Mouse (Mus musculus) layer of hippocampus, adult 9-10 months (tissue): Measurements from ENCODE around the gene 2310022B05Rik.

Experiments used
- DNase-seq: peaks from one replicate; pipeline ENCODE4 v3.0.0; 2022; ENCODE audit warnings: low spot score

Gene 2310022B05Rik

GRCm38 (mm10) chr8:124663112-124663873 lies at the start of gene 2310022B05Rik:
2310022B05Rik (minus strand) TSS chr8:124663369.
- peak; percentile 46 for DNase-seq

DNA sequence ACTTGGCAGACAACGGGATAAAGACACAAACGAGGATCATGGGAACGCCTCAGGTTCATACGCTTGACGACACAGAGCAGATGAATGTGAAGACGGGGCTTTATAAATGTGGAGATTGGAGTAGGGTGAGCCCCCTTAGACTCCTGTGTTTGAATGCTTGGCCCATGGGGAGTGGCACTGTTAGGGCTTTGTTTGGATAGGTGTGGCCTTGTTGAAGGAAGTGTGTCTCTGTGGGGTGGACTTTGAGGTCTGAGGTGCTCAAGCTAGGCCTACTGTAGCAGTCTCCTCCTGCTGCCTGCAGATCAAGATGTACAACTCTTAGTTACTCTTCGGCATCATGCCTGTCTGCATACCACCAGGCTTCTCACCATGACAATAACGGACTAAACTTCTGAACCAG lies 42.7 kb upstream of the 2310022B05Rik start:
- DNase-seq = no peak

- DNase-seq = no peak
Measured at GRCm38 (mm10) chr8:124704376-124704775, 41.2 kb upstream of the 2310022B05Rik start.

DNA sequence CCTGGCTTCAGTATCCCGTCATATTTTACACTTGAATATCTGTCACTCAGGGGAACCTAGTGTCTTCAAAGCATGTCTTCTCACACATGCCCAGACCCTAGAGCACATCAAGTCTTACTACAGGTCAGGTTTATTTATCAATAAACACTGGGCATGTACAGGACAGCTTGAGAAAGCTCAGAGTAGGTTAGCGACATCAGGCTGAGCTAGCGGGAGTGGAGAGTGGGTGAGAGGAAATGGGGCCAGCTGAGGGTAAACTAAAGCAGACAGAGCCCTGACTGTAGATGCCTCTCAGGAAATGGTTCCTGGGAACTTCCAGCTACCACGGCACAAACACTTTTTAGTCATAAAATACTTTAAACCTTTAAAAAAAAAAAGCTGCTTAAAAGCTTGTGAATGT lies 40.4 kb upstream of the 2310022B05Rik start:
- no peak for DNase-seq

DNA sequence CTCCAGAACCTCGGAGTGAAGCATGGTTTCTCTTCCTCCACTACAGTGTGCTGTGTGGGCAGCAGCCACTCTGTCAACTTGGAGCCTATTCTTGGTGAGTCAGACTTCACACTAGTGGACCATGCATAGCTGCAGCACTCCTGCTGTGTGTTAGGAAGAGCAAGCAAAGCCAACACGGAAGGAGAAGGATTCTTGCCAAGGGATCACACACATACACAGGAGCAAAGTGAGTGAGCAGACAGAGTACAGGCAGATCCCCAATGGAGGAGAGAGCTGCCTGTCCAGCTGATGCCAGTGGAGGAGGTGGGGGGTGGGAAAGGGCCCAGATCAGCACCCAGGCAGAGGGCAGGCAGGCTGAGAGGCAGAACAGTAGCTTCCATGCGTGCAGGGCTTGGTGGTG lies 39.0 kb upstream of the 2310022B05Rik start:
- no peak for DNase-seq

DNA sequence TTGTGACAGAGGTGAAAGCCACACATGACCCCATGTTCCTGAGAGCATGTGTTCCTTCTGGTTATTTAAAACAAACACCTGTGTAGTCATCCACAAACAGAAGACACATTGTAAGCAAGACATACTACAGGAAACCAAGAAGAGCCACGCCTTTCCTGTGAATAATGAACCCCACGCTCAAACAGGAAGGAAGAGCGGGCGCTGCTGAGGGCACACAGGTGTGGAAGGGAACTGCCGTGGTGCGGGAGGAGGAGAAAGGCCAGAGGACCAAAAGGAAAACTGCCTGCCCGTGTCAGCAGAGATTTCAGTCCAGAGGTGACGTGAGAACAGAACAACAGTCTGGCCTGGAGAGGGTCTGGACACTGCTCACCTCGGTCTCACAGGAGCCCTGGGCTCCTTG lies 37.9 kb upstream of the 2310022B05Rik start:
- no peak for DNase-seq

DNA sequence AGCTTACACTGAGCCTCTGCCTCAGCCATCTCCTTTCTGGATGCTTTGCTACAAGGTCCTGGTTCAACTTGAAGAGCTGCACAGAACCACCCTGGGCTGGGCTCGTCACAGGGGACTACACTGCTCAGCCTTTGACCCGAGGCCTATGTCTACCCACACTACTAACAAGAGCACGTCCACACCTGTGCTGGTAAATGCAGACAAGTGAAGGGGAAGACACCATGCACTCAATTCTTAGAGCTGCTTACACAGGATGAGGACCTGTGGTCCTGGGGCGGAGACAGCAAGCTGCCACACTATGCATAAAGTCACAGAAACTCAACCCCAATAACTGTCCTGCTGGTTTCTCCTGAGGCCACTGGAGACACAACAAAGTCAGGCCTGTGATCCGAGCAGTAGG lies 37.1 kb upstream of the 2310022B05Rik start:
- no peak for DNase-seq

DNA sequence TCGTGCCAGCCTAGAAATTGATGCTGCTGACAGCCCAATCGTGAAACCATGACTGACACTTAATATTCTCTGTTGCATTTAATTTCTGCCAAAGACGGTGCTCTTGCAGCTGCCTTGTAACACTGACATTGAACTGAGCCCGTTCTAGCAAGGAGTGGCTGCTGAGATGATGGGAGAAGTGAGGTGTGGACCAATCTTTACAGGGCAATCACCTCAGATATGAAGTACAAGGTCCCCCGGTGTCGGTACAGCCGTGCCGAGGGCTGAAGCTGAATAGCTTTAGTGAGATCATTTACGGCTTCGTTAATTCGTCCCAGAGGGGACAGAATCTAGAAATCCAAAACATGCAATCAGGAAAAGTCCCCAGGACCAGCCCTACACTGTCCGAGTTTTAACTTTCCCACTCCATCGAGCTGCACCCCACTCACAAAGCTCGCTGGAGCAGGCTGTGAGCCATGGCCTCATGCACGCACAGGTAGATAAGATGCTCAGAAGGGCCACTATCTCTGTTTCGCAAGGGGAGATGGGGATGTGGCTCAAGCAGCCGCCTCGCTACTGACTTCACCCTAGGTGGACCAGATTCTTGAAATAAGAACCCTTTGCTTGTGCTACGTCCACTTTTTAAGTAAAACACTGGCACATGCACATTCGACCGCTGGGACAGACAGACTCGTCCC lies 32.4 kb upstream of the 2310022B05Rik start:
- DNase-seq = no peak

DNA sequence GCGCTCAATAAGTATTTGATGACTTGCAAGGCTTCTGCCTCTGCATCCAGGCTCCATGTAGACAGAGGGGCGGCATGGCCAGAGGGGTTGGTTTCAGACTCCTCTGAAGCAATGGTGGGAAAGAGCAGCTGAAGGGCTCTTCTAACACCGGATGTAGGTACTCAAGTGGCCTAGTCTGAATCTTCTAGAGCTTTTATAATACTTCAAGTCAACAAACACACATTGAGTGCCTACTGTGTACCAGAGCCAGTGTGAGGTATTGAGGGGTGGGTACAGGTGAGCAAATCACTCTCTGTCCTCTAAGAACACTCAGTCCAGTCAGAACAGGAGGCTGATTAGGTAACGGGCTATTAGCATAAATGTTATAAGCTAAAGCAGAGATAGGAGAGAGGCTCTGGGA lies 28.5 kb upstream of the 2310022B05Rik start:
- no peak for DNase-seq

GRCm38 (mm10) chr8:124688899-124689298 lies 25.7 kb upstream of the 2310022B05Rik start:
- DNase-seq = no peak

- DNase-seq = no peak
Measured at GRCm38 (mm10) chr8:124682218-124682617, 19.0 kb upstream of the 2310022B05Rik start.

DNA sequence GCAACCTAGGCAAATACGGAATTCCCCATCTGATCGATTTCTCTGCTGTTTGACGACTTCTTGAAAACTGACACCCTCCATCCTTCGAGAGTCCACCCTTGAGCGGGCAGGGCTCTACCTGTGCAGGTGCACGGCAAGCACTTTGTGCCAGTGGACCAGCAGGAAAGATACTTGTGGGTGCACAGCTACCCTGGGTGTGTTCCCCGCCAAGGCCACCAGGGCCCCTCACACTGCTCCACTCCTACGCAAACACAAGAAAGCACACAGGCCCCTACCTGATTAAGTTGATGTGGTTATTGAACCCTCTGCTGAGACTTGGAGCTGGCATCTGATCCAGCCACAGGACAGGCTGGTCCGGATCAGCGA lies 18.6 kb upstream of the 2310022B05Rik start:
- DNase-seq = no peak

- DNase-seq = no peak
Measured at GRCm38 (mm10) chr8:124681077-124681791, 18.1 kb upstream of the 2310022B05Rik start.

DNA sequence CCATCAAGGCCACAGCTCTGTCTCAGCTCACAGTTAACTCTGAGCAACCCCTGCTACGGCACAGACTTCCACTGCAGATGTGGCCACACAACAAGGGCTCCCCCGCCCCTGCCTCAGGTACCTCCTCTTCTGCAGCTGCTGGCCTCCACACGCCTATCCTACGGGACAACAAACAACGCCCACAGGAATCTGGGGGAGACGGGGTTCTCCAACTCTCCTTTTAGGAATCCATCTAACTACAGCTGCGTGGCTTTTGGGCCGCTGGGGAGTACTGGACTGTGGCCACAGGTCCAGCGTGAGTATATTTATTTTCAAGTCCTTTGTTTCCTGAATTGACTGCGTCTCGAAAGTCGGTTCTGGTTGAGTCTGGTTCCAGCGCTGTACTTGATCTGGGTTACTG lies 15.1 kb upstream of the 2310022B05Rik start:
- no peak for DNase-seq

- DNase-seq = peak; percentile 88
Measured at GRCm38 (mm10) chr8:124677486-124677885, 14.3 kb upstream of the 2310022B05Rik start.

- DNase-seq = no peak
Measured at GRCm38 (mm10) chr8:124677078-124677477, 13.9 kb upstream of the 2310022B05Rik start.

GRCm38 (mm10) chr8:124676661-124677060 lies 13.5 kb upstream of the 2310022B05Rik start:
- no peak for DNase-seq

- no peak for DNase-seq
Measured at GRCm38 (mm10) chr8:124672345-124672744, 9.2 kb upstream of the 2310022B05Rik start.

- DNase-seq = no peak
Measured at GRCm38 (mm10) chr8:124668798-124669197, 5.6 kb upstream of the 2310022B05Rik start.

DNA sequence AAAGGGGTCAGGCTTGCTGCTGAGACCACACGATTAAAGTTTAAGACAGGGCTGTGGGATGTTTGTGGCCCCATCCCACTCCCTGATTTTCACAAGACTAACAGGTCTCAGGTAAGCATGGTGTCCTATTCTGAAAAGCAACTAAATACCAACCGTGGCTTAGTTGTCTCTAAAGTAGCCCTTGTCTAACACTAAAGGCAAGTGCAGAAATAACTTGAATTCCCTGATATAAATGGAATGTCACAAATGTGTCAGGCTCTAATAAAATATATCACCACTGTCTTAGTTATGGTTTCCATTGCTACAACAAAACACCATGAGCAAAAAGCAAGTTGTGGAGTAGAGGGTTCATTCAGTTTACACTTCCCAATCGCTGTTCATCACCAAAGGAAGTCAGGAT lies 1.2 kb upstream of the 2310022B05Rik start:
- no peak for DNase-seq

- no peak for DNase-seq
Measured at GRCm38 (mm10) chr8:124663874-124664230, 683 bp upstream of the 2310022B05Rik start.

DNA sequence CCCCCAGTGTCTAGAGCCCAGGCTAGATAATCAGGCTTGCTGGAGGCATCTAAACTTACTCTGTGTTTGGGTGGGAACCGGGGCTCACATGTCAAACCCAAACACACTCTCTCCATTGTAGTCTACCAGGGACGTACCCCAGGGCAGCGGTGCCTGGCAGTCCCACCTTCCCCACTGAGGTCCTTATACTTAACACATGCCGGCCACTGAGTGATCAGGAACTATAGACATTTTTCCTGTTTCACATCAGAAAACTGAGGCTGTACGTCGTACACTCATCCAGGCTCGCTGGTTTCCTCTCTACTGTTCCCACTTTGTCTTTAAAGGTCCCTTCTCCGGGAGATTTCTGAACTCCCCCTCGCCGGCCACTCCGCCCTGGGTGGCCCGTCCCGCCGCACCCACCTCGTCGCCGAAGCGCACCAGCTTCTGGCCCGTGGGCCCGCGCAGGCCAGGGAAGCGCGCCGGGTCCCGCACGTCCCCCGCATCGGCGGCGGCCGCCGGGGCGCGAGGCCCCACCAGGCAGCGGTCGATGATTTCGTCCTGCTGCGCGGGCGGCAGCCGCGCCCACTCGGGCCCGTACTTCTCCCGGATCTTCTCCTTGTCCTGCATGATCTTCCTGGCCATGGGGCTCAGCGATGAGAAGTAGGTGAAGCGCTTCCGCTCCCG lies 590 bp downstream of the 2310022B05Rik start:
- DNase-seq = no peak

DNA sequence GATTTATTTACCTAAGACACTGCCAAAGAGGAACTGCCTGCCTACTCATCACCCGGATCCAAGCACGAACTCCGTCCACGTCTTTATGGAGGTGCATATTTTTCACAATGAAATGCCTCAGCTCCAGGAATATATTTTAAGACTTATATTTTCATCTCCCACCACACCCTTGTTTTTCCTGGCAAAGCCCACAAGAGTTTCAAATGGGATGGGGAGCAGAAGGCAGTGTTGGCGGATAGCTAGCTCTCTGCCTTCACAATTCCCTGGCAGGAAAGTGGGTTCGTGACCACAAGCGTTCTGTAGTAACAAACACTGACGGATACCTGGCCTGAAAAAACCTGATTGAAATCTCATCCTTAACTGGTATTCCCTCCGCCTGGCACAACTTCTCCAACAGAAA lies 1.4 kb downstream of the 2310022B05Rik start:
- DNase-seq = no peak
